Mouse (Mus musculus) heart, adult 2 months (tissue): Measurements from ENCODE around the gene Fancc.

Experiments used
- CTCF ChIP-seq: fragments of 200-600 bp; IDR thresholded peaks from 2 replicates; pipeline ENCODE4 v1.8.1; 2022; ENCODE audit warnings: antibody characterized with exemption, mild to moderate bottlenecking, moderate library complexity
- EP300 ChIP-seq: fragments of 200-500 bp; IDR thresholded peaks from 2 replicates; pipeline ENCODE4 v1.6.1; 2011; ENCODE audit warnings: low read depth, low read length, control low read depth; ENCODE audit not compliant: insufficient read depth
- POLR2A ChIP-seq: fragments of 200-500 bp; IDR thresholded peaks from 2 replicates; pipeline ENCODE4 v1.6.1; 2011; ENCODE audit warnings: mild to moderate bottlenecking, low read depth, low read length, control low read depth; ENCODE audit not compliant: insufficient read depth

DNA sequence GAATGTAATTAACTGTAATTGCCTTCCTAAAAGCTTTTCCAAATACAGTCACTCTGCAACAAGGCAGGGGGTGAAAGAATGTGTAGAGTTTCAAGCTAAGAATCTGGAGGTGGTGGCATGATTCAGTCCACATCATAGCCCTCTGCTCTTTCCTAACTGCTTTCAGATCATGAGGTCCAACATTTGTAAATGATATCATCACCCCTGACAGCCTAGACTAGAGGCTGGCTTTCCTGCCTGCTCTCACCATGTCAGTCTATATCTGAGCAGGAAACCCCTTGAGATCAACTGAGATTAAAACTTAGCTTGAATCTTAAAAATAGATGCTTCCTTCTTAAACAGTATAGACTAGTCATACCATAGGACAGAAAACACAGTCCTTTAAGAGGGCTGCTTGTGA, 75.9 kb downstream of the Fancc start:
- TF ChIP-seq CTCF (no peak), POLR2A (no peak), EP300 (no peak)
